In the genomic region with DNA sequence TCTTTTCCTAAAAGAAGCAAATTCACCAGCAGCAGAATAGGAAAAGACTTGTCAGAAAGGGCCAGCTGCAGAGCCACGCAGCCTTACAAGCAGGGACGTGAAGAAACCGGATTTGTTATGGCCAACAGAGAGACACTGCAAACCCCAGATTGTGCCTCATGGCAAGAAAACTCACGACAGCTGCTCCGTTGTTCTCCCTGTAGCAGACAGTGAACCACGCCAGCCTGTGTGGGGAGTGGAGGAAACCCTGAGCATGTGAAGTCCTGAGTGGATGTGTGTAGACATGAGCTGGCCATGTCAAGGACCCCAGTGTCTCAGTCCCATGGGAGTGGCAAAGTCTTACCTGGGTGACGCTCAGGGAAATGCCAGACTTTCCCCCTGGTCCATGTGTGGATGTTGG, we compare ENCODE assay signal across 10 mouse cellular contexts. TPM values are rescaled to one million over a fixed set of nuclear protein-coding genes. Genes with fewer than 3 reads are reported as not detected.
DNase-seq lines count a peak whose midpoint lies in the region.
"Had no signal": no experiment of that assay in that cellular context is flagged by ENCODE, and none has a peak within 500 bp of the region (broad histone marks: within the 10 kb centered on the region; RNA-seq: fewer than 3 reads in every experiment).

No protein-coding gene starts in this region.

- intact Hi-C loops in heart, postnatal 14 days (cut with DNase I): no loop called here
- intact Hi-C loops in left cerebral cortex, postnatal 25 days (cut with DNase I): no loop called here

- peak; percentile 49 to 55 for DNase-seq in left cerebral cortex, adult 18-20 months (ENCODE audit: low spot score in 2 of 2)
- DNase-seq in left cerebral cortex, adult 11 months (ENCODE audit: low spot score): no peak
- peak; percentile 27 to 51 for DNase-seq in heart, postnatal 14 days
- DNase-seq in left cerebral cortex, postnatal 25 days (ENCODE audit: low spot score in 2 of 2): peak; percentile 62 to 81
- peak; percentile 64 for DNase-seq in right cerebral cortex, postnatal 25 days
- no peak for DNase-seq in urinary bladder, postnatal 25 days (ENCODE audit: low spot score)
- no peak for DNase-seq in yolk sac, embryonic 10.5 days (ENCODE audit: low spot score)
- no peak for DNase-seq in embryo, embryonic 10.5 days (ENCODE audit: low spot score)
- DNase-seq: gastrocnemius, postnatal 25 days; thymus, postnatal 25 days had no signal

RNA-seq across cellular contexts. Expression of a gene that starts 6.3 kb away (rescaled TPM):
- 100 to 1,000 TPM; 169 to 171 TPM for total RNA-seq in left cerebral cortex, adult 18-20 months (2021)
- total RNA-seq in heart, postnatal 14 days (2021): 1 to 10 TPM; 5.2 to 8.8 TPM
- 100 to 1,000 TPM; 207 to 213 TPM for total RNA-seq in left cerebral cortex, postnatal 25 days (2021)

RNA-seq across cellular contexts. Expression of a gene that starts 26.2 kb away (rescaled TPM):
- 10 to 100 TPM; 17.0 to 20.6 TPM for total RNA-seq in left cerebral cortex, adult 18-20 months (2021)
- 10 to 100 TPM; 25.2 to 37.8 TPM for total RNA-seq in heart, postnatal 14 days (2021)
- total RNA-seq in left cerebral cortex, postnatal 25 days (2021): 10 to 100 TPM; 18.7 to 21.7 TPM

RNA-seq across cellular contexts. Expression of a gene that starts 58.8 kb away (rescaled TPM):
- total RNA-seq in left cerebral cortex, adult 18-20 months (2021): 100 to 1,000 TPM; 781 to 791 TPM
- total RNA-seq in heart, postnatal 14 days (2021): 10 to 100 TPM; 53.6 to 68.2 TPM
- total RNA-seq in left cerebral cortex, postnatal 25 days (2021): 1,000 to 10,000 TPM; 1,056 to 1,125 TPM

Comparison
In these comparisons a context has a peak if more than half of its experiments do, and no peak if none do; other contexts are left out.
1. DNase-seq: peak in left cerebral cortex, adult 18-20 months (2 of 2), heart, postnatal 14 days (2 of 2), left cerebral cortex, postnatal 25 days (2 of 2) and right cerebral cortex, postnatal 25 days (single experiment); none in left cerebral cortex, adult 11 months (single experiment), urinary bladder, postnatal 25 days (single experiment), yolk sac, embryonic 10.5 days (single experiment) and embryo, embryonic 10.5 days (single experiment).
2. RNA of a gene that starts 6.3 kb away (total RNA-seq): 207 to 213 TPM in left cerebral cortex, postnatal 25 days and 169 to 171 TPM in left cerebral cortex, adult 18-20 months; 5.2 to 8.8 TPM in heart, postnatal 14 days; every median in the first group is over 10 times any median in the second.
3. RNA of a gene that starts 58.8 kb away (total RNA-seq): 1,056 to 1,125 TPM in left cerebral cortex, postnatal 25 days and 781 to 791 TPM in left cerebral cortex, adult 18-20 months; 53.6 to 68.2 TPM in heart, postnatal 14 days; every median in the first group is over 10 times any median in the second.